Mouse (Mus musculus): Measurements from ENCODE around the gene Ankrd44.

Ankrd44 gene

DNA sequence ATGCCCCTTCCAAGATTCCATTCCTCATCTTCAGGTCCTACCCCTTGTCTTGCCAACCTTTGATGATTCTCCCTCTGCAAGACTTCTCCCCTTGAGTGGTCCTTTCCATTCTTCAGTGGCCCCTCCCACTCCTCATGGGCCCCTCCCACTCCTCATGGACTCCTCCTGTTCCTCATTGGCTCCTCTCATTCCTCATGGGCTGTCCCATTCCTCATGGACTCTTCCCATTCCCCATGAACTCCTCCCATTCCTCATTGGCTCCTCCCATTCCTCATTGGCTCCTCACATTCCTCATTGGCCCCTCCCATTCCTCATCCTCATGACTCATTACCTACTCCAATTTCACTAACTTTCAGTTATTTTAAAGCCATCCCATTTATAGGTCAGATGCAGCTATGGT lies 166.3 kb downstream of the Ankrd44 start:
- no peak for DNase-seq (ENCODE audit: low spot score)

DNA sequence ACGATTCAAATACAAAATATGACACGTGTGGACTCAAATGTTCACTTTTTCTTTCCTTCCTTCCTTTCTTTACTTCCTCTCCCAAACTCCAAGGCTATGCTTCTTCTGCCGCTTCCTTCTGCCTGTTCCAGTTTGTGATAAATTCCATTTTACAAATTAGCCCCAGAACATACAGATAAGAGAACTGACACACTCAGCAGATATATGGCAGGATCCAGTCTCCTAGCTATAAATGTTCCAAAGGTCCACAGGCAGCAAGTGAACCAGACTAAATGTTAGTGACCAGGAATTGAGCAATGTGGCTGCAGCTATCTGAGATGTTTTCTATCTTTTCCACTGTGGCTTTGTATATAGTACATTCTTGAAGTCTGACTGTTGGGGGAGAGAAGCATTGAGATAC lies 168.9 kb downstream of the Ankrd44 start:
- no peak for DNase-seq (ENCODE audit: low spot score)

DNA sequence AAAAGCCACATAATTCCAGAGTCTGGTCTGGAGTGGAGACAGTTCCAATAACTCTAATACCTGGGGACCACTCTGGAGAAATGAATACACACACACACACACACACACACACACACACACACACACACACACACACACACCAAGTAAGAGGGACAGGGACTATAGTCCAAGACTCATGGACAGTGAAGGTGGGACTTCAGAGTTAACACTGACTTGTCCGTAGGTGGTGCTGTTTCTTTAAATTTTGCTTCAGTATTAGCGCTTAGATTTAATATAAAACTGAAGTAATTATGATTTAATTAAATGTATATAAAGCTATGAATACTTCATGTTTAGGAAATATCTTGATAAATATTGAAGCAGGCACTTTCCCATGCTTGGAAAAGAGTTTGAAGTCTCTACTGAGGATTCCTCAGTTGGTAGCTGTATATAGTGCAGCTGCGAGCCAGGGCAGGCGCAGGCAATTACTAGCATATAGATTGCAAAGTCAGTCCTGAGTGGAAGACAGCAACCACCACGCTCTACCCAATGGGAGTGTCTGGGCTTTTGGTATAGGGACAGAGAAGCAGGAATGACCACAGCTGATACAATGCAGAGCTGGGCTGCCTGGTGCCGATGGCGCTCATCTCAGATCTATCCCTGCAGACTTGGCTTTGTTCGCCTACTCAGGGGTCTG lies 170.4 kb downstream of the Ankrd44 start:
- no peak for DNase-seq (ENCODE audit: low spot score)

DNA sequence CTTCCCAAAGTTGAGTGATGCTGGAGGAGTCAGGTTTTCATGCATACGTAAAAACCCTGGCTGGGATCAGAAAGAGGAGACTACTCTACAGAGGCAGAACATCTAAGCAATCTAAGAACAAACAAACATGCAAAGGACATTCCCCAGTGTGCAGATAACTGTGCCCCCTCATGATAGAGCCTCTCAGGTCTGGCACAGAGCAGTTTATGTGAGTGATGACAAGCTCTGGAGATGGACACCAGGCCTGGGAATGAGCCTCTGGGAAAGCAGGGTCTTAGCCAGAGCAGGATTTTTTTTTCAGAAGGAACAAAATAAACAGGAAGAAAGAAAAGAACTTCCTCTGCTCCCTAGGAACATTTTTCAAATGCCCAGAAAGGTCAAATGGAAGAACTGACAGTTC lies 176.2 kb downstream of the Ankrd44 start:
- no peak for DNase-seq (ENCODE audit: low spot score)

DNA sequence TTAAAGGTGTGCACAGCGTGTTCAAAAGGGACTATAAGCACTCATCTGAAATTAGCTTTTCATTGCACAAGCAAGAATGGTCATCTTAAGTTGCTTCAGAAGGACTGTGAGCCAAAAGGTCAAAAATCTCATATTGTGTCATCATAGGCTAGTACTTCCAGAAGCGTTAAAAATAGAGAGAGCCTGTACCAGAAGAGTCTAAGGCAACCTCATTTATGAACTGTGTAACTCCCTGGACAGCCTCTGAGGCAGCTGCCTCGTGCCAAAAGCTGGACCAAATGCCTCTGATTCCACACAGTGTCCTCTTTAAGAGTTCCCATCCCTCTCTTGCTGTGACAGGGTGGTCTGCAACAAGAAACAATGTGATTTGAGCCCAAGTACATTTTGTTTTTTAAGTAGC lies 176.7 kb downstream of the Ankrd44 start:
- DNase-seq (ENCODE audit: low spot score), result no peak

DNA sequence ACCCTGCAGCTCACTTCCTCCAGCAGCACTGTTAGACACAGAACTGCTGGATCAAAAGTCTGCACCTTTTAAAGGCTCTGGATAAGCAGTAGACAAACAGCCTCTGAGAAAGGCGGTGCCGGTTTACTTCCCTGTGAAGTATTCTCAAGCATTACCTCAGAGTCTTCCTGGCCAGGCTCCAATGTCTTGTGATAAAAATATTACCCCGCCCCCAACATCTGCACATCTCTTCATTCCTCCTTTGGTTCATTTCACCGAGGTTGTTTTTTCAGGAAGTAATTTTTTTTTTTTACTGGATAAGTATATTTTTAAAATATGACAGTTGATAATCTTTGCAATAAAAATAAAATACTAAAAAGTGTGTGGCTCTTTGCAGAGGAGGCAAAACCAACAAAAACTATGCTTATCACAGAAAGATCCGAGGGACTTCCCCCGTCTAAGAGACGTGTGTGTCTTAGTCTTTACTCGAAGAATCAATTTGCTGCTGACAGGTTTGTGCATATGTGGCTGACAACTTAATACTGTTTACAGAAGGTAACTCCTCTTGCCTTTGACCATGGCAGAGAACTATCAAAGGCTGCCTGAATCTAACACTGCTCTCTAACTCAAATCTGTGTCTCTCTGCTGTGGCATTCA lies 178.3 kb downstream of the Ankrd44 start:
- no peak for DNase-seq (ENCODE audit: low spot score)

DNA sequence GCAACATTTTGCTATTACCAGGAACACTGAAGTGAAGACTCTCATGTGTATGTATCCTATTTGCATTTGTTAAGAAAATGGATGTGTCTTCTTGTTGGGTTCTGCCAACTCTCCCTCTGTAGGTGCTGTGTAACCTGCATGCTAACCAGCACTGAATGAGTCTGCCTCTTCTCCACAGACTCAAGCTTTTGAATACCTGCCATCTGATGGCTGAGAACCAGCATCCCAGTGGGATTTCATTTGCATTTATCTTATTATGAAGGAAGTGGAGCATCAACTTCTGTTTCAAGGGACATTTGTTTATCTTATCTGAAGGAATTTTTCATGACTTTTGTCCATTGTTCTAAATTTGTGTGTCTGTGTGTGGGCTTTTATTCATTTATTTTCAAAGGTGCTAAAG lies 180.5 kb downstream of the Ankrd44 start:
- DNase-seq (ENCODE audit: low spot score), result no peak

DNA sequence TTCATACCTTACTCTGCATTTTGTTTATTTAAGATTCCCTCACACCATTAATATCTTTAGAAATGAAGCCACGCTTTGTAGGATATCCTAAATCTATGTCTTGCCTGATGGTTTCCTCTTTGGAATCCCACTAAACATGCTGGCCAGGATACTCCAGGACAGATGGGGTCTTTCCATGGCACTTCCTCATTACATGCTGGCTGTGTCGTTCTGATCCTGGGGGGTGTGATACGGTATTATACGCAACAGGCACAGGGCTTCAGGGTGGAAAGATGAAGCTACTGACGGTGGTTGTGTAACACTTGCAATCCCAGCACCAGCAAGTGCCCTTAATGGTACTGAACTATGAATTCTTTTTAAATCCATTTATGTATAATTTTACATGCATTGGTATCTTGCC lies 182.0 kb downstream of the Ankrd44 start:
- DNase-seq (ENCODE audit: low spot score), result no peak

DNA sequence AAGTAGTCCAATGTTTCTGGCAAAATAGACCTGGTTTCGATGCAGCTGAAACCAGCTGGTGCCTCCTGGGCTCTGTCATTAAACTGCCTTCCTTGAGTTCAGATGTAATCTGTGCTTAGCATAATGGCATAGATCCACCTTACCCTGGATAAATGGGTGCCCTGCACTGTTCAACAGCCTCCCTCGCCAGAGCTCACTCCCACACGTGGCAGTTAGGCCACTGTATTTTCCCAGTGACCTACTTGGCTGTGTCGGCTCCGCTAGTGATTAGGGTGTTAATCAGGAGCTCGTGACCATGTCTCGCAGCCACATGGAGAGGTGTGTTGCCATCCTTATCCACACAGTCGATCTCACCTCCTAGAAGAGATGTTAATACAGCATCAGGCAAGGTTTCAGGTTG lies 183.1 kb downstream of the Ankrd44 start:
- DNase-seq (ENCODE audit: low spot score), result no peak

DNA sequence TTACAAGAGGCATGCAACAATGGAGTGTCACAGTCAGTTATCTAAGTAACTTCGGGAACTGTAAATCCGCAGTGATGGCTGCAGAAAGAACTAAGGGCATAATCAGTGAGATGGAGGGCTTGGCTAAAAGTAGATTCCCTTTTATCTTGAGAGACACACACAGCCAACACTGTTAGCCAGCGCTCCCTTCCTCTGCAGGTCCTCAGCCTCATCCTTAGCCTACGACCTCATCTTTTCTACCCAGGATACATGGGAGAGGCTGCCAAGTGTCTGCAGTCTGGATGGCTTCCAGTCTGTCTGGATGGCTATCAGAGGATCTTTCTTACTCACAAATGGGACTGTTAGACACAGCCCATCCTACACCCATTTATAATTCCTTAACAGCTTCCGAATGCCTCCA lies 185.3 kb downstream of the Ankrd44 start:
- no peak for DNase-seq (ENCODE audit: low spot score)

DNA sequence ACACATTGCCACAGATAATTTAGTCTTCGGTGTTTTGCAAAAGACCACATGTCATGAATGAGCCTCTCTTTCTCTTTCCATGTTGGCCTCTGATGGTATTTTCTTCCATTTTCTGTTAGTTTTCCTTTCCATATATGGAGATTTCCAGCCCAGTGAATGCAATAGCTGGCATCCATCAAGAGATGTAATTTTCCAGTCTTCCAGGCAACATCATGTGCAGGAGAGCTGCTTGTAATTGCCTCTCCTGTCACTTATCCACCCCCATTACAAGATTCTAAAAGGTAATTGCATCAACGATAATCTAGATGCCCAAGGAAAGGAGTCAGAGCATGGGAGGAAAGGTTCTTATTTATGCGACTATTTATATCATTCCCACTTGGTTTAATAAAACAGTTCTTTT lies 188.7 kb downstream of the Ankrd44 start:
- no peak for DNase-seq (ENCODE audit: low spot score)

DNA sequence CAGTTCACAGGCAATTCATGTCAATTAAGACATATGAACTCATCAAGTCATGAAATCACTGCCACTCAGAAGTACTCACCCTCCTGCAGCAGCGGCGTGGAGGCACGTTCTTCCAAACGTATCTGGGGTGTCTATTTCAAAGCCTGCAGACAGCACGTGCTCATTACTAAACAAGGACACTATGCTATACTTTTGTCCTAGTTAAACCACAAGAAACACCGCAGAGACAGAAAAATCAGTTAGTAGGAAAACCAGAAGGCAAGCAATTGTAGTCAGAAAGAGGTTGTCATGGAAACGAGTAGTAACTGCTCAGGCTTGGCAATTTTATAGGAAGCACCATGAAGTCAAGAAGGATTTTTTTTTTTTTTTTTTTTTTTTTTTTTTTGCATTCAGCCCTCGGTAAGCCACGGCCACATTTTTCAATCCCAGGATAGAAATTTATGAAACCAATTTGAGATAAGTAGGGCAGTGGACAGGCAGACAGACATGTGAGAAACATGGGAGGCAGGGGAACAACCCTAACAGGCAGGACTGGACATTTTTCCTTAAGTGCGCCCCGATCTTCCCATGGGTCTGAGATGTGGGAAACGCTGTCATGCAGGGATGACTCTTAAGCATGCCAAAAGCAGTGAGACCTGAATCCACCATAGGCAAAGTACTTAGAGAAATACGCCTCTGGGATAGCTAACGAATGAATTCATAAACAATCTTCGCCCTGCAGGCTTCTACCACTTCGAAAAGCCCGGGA lies 191.1 kb downstream of the Ankrd44 start:
- DNase-seq (ENCODE audit: low spot score), result no peak

DNA sequence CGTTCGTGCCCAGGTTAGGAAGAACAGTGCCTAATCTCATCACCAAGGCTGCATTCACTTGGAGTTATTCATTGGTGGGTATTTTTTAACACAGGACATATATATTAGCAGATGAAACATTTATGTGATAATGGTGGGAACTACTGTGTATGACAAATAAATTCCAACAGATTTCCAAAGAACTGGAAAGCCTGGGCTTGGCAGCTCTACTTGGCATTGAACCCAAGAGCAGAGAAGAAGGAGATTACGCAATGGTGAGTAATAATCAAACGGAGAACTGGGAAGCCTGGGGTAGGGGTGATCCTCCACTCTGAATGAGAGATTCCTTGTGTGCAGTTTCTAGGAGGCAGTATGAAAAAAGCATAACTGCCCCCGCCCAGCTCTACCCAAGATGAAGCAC lies 196.9 kb downstream of the Ankrd44 start:
- DNase-seq (ENCODE audit: low spot score), result no peak

DNA sequence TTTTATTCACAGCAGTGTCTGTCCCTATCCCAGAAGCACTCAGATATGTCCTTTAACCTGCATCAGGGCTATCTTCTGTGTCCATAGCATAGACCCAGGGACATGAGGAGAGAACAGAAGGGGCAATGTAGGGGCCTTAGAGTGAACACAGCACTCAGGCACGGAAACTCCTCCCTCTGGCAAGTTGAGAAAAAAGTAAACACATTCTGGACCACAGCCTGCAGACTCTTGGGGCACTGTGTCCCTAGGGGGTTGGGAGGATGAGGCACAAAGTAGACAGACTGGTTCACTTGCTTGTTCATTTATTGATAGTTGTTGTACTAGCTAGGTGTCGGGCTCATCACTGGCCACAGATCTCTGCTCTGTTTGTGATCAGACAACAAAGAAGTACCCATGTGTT lies 199.6 kb downstream of the Ankrd44 start:
- no peak for DNase-seq (ENCODE audit: low spot score)

DNA sequence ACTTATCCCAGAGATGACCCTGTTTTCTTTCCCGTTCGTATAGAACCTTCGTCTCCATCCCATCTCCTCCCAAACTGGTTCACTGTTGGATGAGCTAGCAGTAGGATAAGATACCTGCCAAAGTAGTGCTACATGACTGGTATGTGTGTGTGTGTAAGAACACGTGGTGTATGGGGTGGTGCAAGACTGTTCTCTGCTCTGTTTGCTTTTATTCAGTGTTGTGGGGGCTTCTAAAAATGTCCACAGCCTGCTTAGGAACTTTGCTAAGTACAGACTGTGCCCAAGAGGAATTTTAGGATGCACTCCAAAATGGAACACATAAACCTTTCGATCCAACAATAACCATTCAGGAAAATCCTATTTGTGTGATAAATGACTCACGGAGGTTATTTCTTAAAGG lies 209.3 kb downstream of the Ankrd44 start:
- DNase-seq (ENCODE audit: low spot score), result no peak

DNA sequence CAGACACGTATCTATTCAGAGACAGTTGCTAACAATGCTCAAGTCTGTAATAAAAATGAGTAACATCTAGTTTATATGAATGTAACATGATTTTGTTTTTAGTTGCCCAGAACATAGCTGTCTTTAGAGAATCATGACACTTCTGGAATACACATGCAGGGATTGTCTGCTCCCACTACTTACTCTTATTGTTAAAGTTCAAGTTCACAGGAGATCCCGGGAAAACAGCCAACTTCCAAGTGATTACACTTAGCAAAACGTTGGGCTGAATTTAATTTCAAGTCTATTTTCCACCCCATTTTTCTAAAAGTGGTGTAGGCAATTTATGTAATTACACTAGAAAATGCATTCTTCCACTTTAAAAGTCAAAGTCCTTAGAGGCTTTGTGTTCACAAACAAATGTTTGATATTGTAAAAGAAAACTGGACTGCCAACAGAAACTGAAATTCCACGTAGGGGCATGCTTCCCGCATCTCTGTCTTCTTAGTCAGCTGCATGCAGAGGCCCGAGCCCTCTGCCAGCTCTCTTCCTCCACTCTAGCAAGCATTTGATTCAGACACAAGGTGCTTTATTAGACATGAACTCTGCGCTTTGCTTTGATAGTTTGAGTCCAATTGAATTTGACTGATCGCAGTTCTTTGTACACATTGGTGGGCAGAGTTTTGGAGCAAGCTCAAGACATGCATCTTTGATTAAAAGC lies 211.0 kb downstream of the Ankrd44 start:
- DNase-seq (ENCODE audit: low spot score), result no peak

DNA sequence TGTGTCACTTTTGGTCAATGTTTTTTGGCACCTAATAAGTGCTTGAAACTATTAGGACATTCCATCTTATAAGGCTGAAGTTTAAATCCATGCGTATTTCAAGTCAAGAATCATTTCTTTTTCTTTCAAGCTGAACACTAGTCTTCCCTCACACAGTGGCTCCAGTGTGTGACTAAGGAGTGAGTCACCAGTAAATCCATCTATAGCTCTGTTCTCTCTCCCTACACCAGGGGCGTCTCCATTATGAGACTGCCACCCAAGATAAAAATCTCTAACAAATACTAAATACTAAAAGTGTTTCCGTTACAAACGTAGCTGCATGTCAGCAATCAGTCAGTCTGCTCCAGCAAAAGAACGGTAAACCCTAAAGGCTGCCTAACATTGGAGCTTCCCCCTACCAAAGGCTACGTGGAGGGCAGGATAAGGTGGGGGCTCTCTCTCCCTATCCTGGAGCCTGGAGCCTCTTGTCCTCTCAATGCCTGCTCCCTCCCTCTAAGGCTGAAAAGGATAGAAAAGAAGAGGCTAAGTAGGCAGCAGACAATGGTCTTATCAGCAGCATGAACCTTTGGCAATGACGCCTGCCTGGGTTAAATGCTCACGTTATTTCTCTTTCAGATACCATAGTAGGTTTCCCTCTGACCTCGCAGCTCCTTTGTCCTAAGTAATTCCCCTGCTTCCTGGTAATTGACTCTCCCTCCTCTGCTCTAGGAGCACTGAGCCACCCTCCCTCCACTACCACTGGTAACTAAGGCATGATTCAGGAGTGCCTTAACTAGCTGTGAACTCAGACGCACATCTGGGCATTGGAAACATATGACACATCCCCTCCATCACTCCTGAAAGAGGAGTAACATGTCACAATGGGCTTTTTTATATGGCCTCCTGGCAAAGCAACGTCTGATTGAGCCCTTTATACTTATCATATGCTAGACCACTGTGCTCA lies 212.7 kb downstream of the Ankrd44 start:
- DNase-seq (ENCODE audit: low spot score), result no peak

DNA sequence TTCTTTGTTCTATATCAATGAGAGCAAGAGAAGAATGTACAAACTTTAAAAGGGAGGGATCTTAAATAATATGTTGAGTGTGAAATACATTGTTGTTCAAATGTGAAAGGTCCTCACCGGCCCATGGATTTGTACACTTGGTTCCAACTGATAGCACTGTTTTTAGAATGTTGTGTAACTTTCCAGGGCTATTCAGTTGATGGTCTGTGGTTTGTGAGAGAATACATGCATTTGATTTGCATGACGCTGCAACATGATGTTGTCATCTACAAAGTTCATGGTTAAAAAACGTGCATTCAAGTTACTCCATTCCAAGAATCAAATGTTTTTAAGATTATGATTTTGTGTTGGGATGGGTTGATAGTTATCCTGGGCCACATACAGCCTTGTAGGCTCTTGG lies 214.6 kb downstream of the Ankrd44 start:
- DNase-seq (ENCODE audit: low spot score), result no peak

DNA sequence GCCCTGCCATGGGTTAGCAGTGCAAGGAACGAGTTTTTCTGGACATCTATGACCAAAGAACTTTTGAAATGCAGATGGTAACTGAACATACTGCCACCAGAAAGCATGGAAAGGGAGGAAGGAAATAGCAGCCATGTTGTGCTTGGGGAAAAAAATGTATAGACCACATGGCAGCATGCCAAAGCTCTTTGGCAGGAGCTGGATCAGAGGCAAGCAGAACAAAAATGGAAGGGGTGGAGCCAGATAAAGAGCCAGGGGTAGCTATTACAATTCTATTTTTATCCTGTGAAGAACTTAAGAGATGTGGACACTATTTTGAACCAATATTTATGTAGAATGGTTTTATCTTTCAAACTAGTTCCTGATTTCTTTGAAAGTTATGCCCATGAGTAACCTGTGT lies 215.6 kb downstream of the Ankrd44 start:
- DNase-seq (ENCODE audit: low spot score), result no peak

DNA sequence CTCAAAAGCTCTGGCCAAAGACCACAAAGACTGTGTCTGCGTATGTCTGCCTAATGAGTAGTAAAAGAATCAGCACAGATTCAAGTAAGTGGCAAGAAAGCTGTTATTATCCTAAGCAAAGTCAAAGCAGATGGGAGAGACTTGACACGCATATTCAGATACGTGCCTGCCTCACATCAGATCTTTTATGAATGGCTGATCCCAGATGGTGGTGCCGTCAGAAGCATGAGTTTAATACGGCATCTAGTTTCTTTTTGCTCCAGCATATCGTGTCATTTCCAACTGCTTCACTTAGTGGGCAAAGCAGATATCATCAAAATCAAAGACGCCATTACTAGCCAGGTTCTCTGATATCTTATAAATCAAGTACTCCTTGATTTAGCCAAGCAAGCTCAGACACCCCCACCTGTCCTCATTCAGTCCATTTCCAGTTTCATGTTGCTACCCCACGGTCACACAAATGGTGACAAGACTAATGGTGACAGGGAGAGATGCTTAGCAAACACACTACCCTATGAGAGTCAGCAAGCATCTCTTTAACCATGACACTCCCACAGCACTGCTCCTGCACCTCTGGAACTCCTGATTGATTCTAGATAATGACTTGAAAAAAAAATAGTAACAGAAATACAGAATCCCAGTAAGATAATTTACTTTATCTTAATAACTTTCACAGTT lies 218.2 kb downstream of the Ankrd44 start:
- no peak for DNase-seq (ENCODE audit: low spot score)
